Mouse (Mus musculus) layer of hippocampus, adult 8-10 months (tissue): ENCODE measurements at regions not wholly inside any gene's neighbourhood (a gene's known extent, or its start where the extent isn't known, plus 50 kb on each side); places are given as distances from the start of the nearest gene placed in this dataset.
A peak's percentile ranks its signal among the peaks of the same experiment; 100 is the strongest.
"Not testable (repeated sequence)": the region's sequence is repeated elsewhere in the genome, so short reads cannot be mapped to it uniquely, and the experiment has no call there.

Source experiments
- DNase-seq, 2 experiments: peaks; one replicate each; pipeline ENCODE4 v3.0.0; 2022; ENCODE audit warnings: low spot score in 2 of 2

GRCm38 (mm10) chr8:98955803-98956202 is 460.5 kb downstream of the Cdh8 start:
- DNase-seq = no peak

- no peak for DNase-seq
Measured at GRCm38 (mm10) chr8:98913159-98913777, 503.0 kb downstream of the Cdh8 start.

- DNase-seq = no peak
Measured at GRCm38 (mm10) chr8:98893331-98893730, 522.9 kb downstream of the Cdh8 start.

- DNase-seq = peak; percentile 32 to 53
Measured at GRCm38 (mm10) chr8:98861664-98862306, 554.5 kb downstream of the Cdh8 start.

- no peak for DNase-seq
Measured at GRCm38 (mm10) chr8:98861175-98861574, 555.1 kb downstream of the Cdh8 start.

- DNase-seq = no peak
Measured at GRCm38 (mm10) chr8:98860416-98860815, 555.9 kb downstream of the Cdh8 start.

- DNase-seq = no peak
Measured at GRCm38 (mm10) chr8:98829515-98829914, 586.8 kb downstream of the Cdh8 start.

GRCm38 (mm10) chr8:98829006-98829405 is 587.3 kb downstream of the Cdh8 start:
- no peak for DNase-seq

GRCm38 (mm10) chr8:98811922-98812321 is 604.3 kb downstream of the Cdh8 start:
- DNase-seq = peak in 1 of 2 experiments; percentile 9

- peak in 1 of 2 experiments; percentile 25 for DNase-seq
Measured at GRCm38 (mm10) chr8:98797445-98797844, 618.8 kb downstream of the Cdh8 start.

- no peak for DNase-seq
Measured at GRCm38 (mm10) chr8:98767036-98767435, 649.2 kb downstream of the Cdh8 start.

- DNase-seq = no peak
Measured at GRCm38 (mm10) chr8:98756596-98756995, 659.7 kb downstream of the Cdh8 start.

GRCm38 (mm10) chr8:98755795-98756194 is 660.5 kb downstream of the Cdh8 start:
- DNase-seq = no peak

- DNase-seq = no peak
Measured at GRCm38 (mm10) chr8:98752367-98752766, 663.9 kb downstream of the Cdh8 start.

GRCm38 (mm10) chr8:98707753-98708152 is 708.5 kb downstream of the Cdh8 start:
- no peak for DNase-seq

GRCm38 (mm10) chr8:98706122-98706521 is 710.1 kb downstream of the Cdh8 start:
- no peak for DNase-seq

GRCm38 (mm10) chr8:98685195-98685594 is 731.1 kb downstream of the Cdh8 start:
- DNase-seq = peak; percentile 8 to 27

GRCm38 (mm10) chr8:98684531-98684930 is 731.7 kb downstream of the Cdh8 start:
- DNase-seq = no peak

- no peak for DNase-seq
Measured at GRCm38 (mm10) chr8:98680065-98680464, 736.2 kb downstream of the Cdh8 start.

- no peak for DNase-seq
Measured at GRCm38 (mm10) chr8:98659287-98659686, 757.0 kb downstream of the Cdh8 start.

GRCm38 (mm10) chr8:98652316-98652715 is 764.0 kb downstream of the Cdh8 start:
- not testable (repeated sequence) for DNase-seq

- DNase-seq = no peak
Measured at GRCm38 (mm10) chr8:98651010-98651409, 765.3 kb downstream of the Cdh8 start.

- DNase-seq = peak; percentile 18 to 50
Measured at GRCm38 (mm10) chr8:98628151-98628550, 788.1 kb downstream of the Cdh8 start.
